Mouse (Mus musculus): ENCODE measurements around the gene Gramd4. TPM values are rescaled to one million over a fixed set of nuclear protein-coding genes. Genes with fewer than 3 reads are reported as not detected.

Gramd4 gene
- polyA plus RNA-seq, 1 experiment, result 2.3 TPM

GRCm38 (mm10) chr15:86167032-86167655 lies 109.6 kb downstream of the Gramd4 start:
- Histone ChIP-seq H3K36me3 (ENCODE audit: control insufficient read depth) (no peaks in the 10 kb centered on the region), H3K27me3 (ENCODE audit: control insufficient read depth) (no peaks in the 10 kb centered on the region), H3K4me1 (ENCODE audit: control insufficient read depth) (no peaks in the 10 kb centered on the region), H3K9me3 (ENCODE audit: control insufficient read depth, low read length) (no peaks in the 10 kb centered on the region), H3K4me3 (replicated peaks) (no peak overlapping the region)
- no peak for TF ChIP-seq GATA1 (IDR thresholded peaks at IDR 0.05; ENCODE audit: low read length)
- no peak for TF ChIP-seq TAL1 (IDR thresholded peaks at IDR 0.05; ENCODE audit: low read length)

- H3K27me3 ChIP-seq (ENCODE audit: control insufficient read depth), result no peaks in the 10 kb centered on the region
- no peaks in the 10 kb centered on the region for H3K36me3 ChIP-seq (ENCODE audit: control insufficient read depth)
- no peaks in the 10 kb centered on the region for H3K4me1 ChIP-seq (ENCODE audit: control insufficient read depth)
- TF ChIP-seq TAL1 (IDR thresholded peaks at IDR 0.05; ENCODE audit: low read length), result no peak
- no peak for TF ChIP-seq GATA1 (IDR thresholded peaks at IDR 0.05; ENCODE audit: low read length)
- no peaks in the 10 kb centered on the region for H3K9me3 ChIP-seq (ENCODE audit: control insufficient read depth, low read length)
- no peak overlapping the region for H3K4me3 ChIP-seq (replicated peaks)
These were observed 110.5 kb downstream of the Gramd4 start for GRCm38 (mm10) chr15:86167787-86168504.

- no peak overlapping the region for H3K4me3 ChIP-seq (replicated peaks)
- H3K9me3 ChIP-seq (ENCODE audit: control insufficient read depth, low read length), result no peaks in the 10 kb centered on the region
- no peaks in the 10 kb centered on the region for H3K27me3 ChIP-seq (ENCODE audit: control insufficient read depth)
- H3K4me1 ChIP-seq (ENCODE audit: control insufficient read depth), result no peaks in the 10 kb centered on the region
- no peaks in the 10 kb centered on the region for H3K36me3 ChIP-seq (ENCODE audit: control insufficient read depth)
- TF ChIP-seq TAL1 (IDR thresholded peaks at IDR 0.05; ENCODE audit: low read length) (no peak), GATA1 (IDR thresholded peaks at IDR 0.05; ENCODE audit: low read length) (no peak)
These were observed 111.0 kb downstream of the Gramd4 start for GRCm38 (mm10) chr15:86168505-86168867.

DNA sequence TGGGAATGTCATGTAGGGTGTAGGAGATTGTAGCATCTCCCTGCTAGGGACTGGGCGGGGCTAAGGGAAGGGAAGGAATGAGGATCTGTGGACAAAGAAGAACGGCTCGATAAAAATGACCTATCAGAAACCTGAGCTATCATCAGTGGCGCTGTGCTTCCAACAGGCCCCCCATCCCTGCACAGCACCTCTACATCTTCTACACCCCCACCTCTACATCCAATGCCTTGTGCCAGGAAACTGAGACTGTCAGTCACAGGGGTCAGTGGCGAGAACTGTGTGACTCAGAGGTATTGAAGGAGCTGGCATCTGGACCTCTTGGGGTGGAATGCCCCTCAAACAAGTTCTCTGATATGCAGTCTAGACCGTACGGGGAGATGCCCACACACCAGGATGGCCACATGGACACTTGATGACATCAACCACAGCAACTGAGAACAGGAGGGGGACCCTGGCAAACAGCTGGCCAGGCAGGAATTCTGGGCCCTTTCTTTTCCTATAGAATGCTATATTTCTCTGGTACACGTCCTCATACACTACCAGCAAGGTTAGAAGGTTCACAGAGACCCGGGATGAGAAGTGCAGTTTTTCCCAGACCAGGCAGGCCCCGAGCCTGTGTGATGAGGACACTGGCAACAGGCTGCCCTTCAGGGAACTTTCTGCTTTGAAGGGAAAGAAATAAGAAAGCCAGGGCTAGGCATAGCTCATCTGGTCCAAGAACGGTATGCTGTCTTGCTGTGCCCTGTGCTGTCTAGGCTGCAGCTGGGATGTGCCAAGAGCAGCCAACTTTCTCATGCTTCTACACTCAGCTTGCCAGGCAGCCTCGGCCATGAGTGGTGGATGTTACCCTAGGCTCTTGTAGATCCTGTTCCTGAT lies 111.7 kb downstream of the Gramd4 start:
- Histone ChIP-seq H3K27me3 (ENCODE audit: control insufficient read depth) (no peaks in the 10 kb centered on the region), H3K4me1 (ENCODE audit: control insufficient read depth) (no peaks in the 10 kb centered on the region), H3K36me3 (ENCODE audit: control insufficient read depth) (no peaks in the 10 kb centered on the region), H3K4me3 (replicated peaks) (no peak overlapping the region), H3K9me3 (ENCODE audit: control insufficient read depth, low read length) (no peaks in the 10 kb centered on the region)
- no peak for TF ChIP-seq GATA1 (IDR thresholded peaks at IDR 0.05; ENCODE audit: low read length)
- TF ChIP-seq TAL1 (IDR thresholded peaks at IDR 0.05; ENCODE audit: low read length), result no peak

DNA sequence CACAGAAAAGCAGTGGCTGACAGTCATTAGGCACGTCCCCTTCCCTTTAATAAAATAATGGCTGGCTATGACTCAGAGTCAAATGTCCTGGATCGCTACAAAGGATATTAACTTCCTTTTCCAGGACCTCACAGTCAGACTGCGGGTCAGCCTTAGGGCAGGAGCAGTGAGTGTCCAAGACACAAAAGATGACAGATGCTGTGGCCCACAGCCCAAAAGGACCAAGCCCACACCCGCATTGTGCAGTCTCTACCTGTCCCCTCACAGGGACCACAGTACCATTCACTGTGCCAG lies 112.3 kb downstream of the Gramd4 start:
- no peaks in the 10 kb centered on the region for H3K36me3 ChIP-seq (ENCODE audit: control insufficient read depth)
- no peak for TF ChIP-seq TAL1 (IDR thresholded peaks at IDR 0.05; ENCODE audit: low read length)
- no peak for TF ChIP-seq GATA1 (IDR thresholded peaks at IDR 0.05; ENCODE audit: low read length)
- no peak overlapping the region for H3K4me3 ChIP-seq (replicated peaks)

DNA sequence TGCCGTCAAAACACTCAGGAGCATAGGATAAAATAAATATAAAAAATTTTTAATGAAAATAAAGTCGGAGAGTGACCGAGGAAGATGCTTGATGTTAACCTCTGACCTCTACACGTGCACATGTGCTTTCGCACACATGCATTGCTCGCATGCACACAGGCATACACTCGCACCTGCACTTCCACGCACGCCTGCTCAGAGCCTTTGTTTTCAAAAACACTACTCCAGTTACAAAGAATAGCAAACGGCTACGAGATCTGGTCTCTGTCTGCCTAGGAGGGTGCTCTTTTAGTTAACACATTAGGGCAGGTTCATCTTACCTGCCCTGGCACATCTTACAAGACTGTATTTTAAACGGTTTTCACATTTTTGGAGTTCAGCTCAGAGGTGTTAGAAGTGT lies 113.8 kb downstream of the Gramd4 start:
- Histone ChIP-seq H3K36me3 (ENCODE audit: control insufficient read depth) (no peaks in the 10 kb centered on the region), H3K9me3 (ENCODE audit: control insufficient read depth, low read length) (no peaks in the 10 kb centered on the region), H3K4me1 (ENCODE audit: control insufficient read depth) (no peaks in the 10 kb centered on the region), H3K4me3 (replicated peaks) (no peak overlapping the region), H3K27me3 (ENCODE audit: control insufficient read depth) (no peaks in the 10 kb centered on the region)
- TF ChIP-seq GATA1 (IDR thresholded peaks at IDR 0.05; ENCODE audit: low read length), result no peak
- no peak for TF ChIP-seq TAL1 (IDR thresholded peaks at IDR 0.05; ENCODE audit: low read length)

More for the DNA sequence above, 112.3 kb downstream of the Gramd4 start:
- H3K4me1 ChIP-seq (ENCODE audit: control insufficient read depth), result no peaks in the 10 kb centered on the region
- no peaks in the 10 kb centered on the region for H3K9me3 ChIP-seq (ENCODE audit: control insufficient read depth, low read length)
- no peaks in the 10 kb centered on the region for H3K27me3 ChIP-seq (ENCODE audit: control insufficient read depth)

DNA sequence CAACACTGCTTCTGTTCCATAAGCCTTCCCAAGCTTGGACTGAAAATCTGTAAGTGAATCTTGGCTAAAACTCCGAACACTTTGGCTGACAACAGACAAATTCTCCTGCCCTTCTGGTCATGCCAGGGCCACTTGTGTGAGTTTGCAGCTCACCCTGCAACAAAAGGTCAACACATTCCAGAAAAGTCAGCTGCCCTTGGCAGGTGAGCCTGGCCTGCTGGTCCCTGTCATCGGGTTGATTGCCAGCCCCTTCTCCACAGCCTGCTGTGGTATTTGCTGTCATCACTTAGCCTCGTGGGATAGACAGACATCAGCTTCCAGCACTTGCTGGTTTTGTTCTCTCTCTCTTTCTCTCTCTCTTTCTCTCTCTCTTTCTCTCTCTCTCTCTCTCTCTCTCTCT lies 114.6 kb downstream of the Gramd4 start:
- H3K4me3 ChIP-seq (replicated peaks), result no peak overlapping the region
- H3K27me3 ChIP-seq (ENCODE audit: control insufficient read depth), result no peaks in the 10 kb centered on the region
- no peaks in the 10 kb centered on the region for H3K4me1 ChIP-seq (ENCODE audit: control insufficient read depth)
- no peak for TF ChIP-seq TAL1 (IDR thresholded peaks at IDR 0.05; ENCODE audit: low read length)
- no peaks in the 10 kb centered on the region for H3K36me3 ChIP-seq (ENCODE audit: control insufficient read depth)
- no peaks in the 10 kb centered on the region for H3K9me3 ChIP-seq (ENCODE audit: control insufficient read depth, low read length)

- no peaks in the 10 kb centered on the region for H3K36me3 ChIP-seq (ENCODE audit: control insufficient read depth)
- no peak for TF ChIP-seq GATA1 (IDR thresholded peaks at IDR 0.05; ENCODE audit: low read length)
- TF ChIP-seq TAL1 (IDR thresholded peaks at IDR 0.05; ENCODE audit: low read length), result no peak
These were observed 115.0 kb downstream of the Gramd4 start for GRCm38 (mm10) chr15:86172526-86172925.

More at GRCm38 (mm10) chr15:86172526-86172925, 115.0 kb downstream of the Gramd4 start:
- H3K27me3 ChIP-seq (ENCODE audit: control insufficient read depth), result no peaks in the 10 kb centered on the region
- H3K9me3 ChIP-seq (ENCODE audit: control insufficient read depth, low read length), result no peaks in the 10 kb centered on the region
- H3K4me3 ChIP-seq (replicated peaks), result no peak overlapping the region
- H3K4me1 ChIP-seq (ENCODE audit: control insufficient read depth), result no peaks in the 10 kb centered on the region
